Mouse (Mus musculus) kidney, adult 18-20 months (tissue): Measurements from ENCODE around the gene March10.

Experiments used
- DNase-seq: peaks from one replicate; pipeline ENCODE4 v3.0.0; 2021

Gene March10

GRCm38 (mm10) chr11:105350643-105351042 lies 105.9 kb downstream of the March10 start:
- DNase-seq = no peak

- no peak for DNase-seq
Measured at GRCm38 (mm10) chr11:105349780-105350324, 106.7 kb downstream of the March10 start.

GRCm38 (mm10) chr11:105348495-105348982 lies 108.0 kb downstream of the March10 start:
- no peak for DNase-seq

GRCm38 (mm10) chr11:105347162-105348161 lies 109.1 kb downstream of the March10 start:
- DNase-seq = peak; percentile 84

GRCm38 (mm10) chr11:105345284-105345683 lies 111.3 kb downstream of the March10 start:
- DNase-seq = peak; percentile 52

GRCm38 (mm10) chr11:105338596-105339390 lies 117.7 kb downstream of the March10 start:
- no peak for DNase-seq

- DNase-seq = no peak
Measured at GRCm38 (mm10) chr11:105333867-105334670, 122.5 kb downstream of the March10 start.

GRCm38 (mm10) chr11:105332468-105332867 lies 124.1 kb downstream of the March10 start:
- peak; percentile 70 for DNase-seq

- peak; percentile 71 for DNase-seq
Measured at GRCm38 (mm10) chr11:105331732-105332131, 124.8 kb downstream of the March10 start.

GRCm38 (mm10) chr11:105331129-105331528 lies 125.4 kb downstream of the March10 start:
- DNase-seq = no peak

GRCm38 (mm10) chr11:105329962-105330361 lies 126.6 kb downstream of the March10 start:
- no peak for DNase-seq

- DNase-seq = no peak
Measured at GRCm38 (mm10) chr11:105327101-105327500, 129.4 kb downstream of the March10 start.

GRCm38 (mm10) chr11:105323530-105323929 lies 133.0 kb downstream of the March10 start:
- DNase-seq = no peak

- no peak for DNase-seq
Measured at GRCm38 (mm10) chr11:105321090-105321489, 135.4 kb downstream of the March10 start.

GRCm38 (mm10) chr11:105317769-105318168 lies 138.8 kb downstream of the March10 start:
- no peak for DNase-seq

GRCm38 (mm10) chr11:105316121-105316520 lies 140.4 kb downstream of the March10 start:
- no peak for DNase-seq

GRCm38 (mm10) chr11:105315296-105315695 lies 141.2 kb downstream of the March10 start:
- no peak for DNase-seq

- no peak for DNase-seq
Measured at GRCm38 (mm10) chr11:105313633-105314014, 142.9 kb downstream of the March10 start.

GRCm38 (mm10) chr11:105312972-105313632 lies 143.4 kb downstream of the March10 start:
- peak; percentile 57 for DNase-seq

GRCm38 (mm10) chr11:105312311-105312942 lies 144.1 kb downstream of the March10 start:
- DNase-seq = peak; percentile 24
